Mouse (Mus musculus) NIH3T3 (cell line): ENCODE measurements around the gene Fahd1.
A peak's percentile ranks its signal among the peaks of the same experiment; 100 is the strongest.

Source experiments
- DNase-seq: peaks from one replicate; pipeline ENCODE4 v3.0.0-alpha.2; 2012; ENCODE audit warnings: low read depth

Fahd1 gene

DNA sequence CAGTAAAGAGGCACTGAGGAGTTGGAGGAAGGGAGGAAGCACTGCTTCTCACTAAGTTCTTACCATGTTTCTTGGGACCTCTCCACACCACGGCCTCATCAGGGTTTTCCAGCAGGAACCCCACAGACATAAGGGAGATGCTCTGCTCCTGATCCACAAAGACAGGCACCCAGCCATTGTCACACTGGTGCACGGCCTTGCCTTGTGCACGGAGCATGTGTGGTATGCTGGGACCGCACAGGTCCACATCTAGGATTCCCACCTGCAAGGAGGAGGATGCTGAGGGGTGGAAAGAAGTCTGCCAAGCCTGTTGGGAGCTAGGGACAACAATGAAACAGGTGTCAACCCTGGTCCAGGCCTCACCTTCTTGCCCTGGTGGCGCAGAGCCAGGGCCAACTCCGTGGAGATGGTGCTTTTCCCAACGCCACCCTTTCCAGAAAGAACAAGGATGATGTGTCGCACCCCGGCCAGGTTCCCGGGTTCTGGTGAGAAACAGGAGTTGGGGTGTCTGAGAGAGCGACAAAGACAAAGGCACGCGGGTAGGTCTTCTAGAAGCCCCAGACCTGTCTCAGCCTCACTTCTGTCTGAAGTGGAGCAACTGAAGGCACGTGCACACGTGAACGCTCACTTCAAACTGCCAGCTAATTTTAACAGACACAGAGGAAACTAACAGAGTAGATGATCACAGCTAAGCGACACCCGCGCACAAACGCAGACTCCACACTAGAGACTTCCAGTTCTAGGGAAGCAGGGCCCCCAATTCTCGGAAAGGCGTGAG lies 35.4 kb upstream of the Fahd1 start:
- no peak for DNase-seq

DNA sequence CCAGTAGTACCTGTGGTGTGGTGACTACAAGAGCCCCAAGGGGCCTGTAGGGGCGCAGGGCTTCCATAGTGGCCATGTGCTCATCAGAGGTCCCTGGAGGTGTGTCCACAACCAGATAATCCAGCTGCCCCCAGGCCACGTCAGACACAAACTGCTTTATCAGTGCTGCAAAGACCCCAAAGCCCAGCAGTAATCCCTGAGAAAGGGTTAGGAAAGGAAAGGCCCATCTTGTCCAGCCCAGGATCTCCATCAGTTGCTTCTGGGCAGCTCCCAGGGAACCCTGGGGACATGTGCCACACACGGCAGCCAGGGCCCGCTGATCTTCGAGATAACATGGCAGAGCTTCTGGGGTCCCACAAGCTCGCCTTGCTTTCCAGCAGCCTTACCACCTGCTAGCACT lies 34.2 kb upstream of the Fahd1 start:
- no peak for DNase-seq

DNA sequence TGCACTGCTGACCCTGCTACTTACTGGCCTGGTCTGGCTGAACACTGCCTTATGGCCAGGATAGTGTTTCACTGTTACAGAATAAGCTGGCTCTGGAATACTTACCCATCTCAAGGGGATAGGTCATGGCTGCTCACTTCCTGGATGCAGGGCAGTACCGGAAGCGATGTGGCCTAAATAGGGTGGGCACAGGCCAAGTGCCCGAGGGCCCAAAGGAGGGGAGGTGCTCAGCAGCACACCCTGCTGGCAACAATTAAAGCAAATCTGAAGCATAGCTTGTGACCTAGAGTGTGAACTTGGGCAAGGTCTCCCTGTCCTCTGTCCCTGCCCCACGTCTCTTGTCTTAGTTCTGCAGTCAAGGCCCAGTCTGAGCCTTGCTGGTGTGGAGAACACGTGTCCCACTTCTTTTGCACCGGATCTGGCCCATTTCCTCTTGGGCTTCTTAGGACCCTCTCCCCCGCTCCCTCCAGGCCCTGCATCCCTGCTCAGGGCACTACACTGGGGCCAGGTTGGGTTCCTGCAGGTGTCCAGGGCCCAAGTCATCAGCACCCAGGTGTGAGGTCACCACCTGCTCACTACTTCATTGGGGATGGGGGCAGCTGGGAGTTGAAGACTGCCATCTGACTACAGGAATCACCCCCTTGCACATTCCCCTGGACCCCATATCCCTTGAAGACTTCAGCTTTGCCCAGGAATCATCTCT lies 31.7 kb upstream of the Fahd1 start:
- DNase-seq, result peak; percentile 78

DNA sequence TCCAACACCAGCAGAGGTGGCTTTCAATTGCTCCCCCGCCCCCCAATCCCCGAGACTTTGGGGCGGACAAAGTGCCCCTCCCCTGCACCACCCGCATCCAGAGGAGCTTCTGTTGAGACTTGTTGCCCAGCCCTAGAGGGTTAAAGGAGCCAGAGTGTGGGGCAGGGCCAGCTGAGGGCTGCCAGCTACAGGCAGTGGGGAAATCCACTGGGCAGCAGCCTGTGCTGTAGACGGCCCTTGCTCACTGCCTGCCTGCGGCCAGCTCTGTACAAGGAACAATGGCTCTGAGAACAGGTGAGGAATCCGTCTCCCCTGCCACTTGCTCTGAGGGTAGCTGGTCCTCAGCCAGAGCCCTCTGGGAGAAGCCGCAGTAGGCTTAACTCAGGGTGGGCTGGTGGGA lies 28.4 kb upstream of the Fahd1 start:
- no peak for DNase-seq

GRCm38 (mm10) chr17:24878117-24878397 lies 27.9 kb upstream of the Fahd1 start:
- no peak for DNase-seq

- no peak for DNase-seq
Observed at GRCm38 (mm10) chr17:24877336-24878116, 27.4 kb upstream of the Fahd1 start.

GRCm38 (mm10) chr17:24874989-24875388 lies 24.8 kb upstream of the Fahd1 start:
- DNase-seq, result no peak

- no peak for DNase-seq
Observed at GRCm38 (mm10) chr17:24874405-24874745, 24.2 kb upstream of the Fahd1 start.

- DNase-seq, result no peak
Observed at GRCm38 (mm10) chr17:24873695-24874404, 23.7 kb upstream of the Fahd1 start.

- DNase-seq, result no peak
Observed at GRCm38 (mm10) chr17:24867914-24868313, 17.8 kb upstream of the Fahd1 start.

DNA sequence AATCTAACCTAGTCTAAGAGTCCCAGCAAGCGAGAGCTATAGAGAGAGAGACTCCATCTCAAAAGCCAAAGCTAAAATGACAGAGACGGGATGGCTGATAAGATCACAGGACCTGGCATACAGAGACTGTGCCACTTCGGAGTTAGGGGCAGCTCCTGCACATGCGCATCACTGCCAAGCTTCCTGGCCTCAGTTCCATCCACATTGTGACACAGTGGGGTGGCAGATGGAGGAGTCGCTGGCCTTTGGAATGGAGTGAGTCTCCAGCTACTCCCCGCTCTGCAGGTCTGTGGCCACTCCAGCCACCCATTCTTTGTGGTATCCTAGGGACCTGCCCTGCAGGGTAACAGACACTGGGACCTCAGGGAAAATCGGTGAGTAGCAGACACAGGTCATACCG lies 15.6 kb upstream of the Fahd1 start, which contains the start of gene Igfals:
Igfals (plus strand) TSS at position 222 of the 400 bp plus-strand sequence.
- no peak for DNase-seq

DNA sequence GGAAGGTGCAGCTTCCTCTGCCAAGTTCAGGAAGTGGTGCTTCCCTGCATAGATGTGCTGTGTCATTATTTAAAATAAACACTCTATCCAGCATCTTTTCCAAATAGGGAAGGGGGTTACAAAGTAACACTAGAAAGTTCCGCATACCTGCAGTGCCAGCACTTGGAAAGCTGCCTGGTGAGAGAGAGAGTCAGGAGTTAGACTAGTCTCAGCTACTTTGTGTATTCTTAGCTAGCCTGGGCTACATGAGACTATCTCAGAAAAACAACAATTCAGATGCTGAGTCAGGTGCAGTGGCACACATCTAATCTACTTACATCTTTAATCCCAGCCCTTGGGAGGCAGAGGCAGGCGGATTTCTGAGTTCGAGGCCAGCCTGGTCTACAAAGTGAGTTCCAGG lies 11.6 kb upstream of the Fahd1 start:
- DNase-seq, result no peak

GRCm38 (mm10) chr17:24860076-24860475 lies 9.9 kb upstream of the Fahd1 start:
- DNase-seq, result no peak

DNA sequence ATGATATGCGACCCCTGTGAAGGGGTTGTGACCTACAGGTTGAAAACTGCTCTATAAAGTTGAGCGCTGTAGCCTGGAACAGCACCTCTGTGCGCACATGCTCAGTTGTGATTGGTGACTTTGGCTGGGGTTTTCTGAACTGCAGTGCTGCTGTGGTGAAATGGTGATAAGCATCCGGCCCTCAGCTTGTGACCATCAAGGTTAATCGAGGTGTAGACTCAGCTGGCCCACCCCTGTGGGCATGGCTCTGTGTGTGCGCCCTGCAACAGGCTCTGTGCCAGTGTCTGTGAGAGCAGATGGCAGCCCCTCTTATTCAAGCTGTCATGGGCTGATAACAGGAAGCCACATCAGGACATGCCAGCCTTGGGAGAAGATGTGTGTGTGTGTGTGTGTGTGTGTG lies 8.8 kb upstream of the Fahd1 start:
- DNase-seq, result no peak

- DNase-seq, result no peak
Observed at GRCm38 (mm10) chr17:24857831-24858470, 7.8 kb upstream of the Fahd1 start.

GRCm38 (mm10) chr17:24856589-24856988 lies 6.4 kb upstream of the Fahd1 start:
- DNase-seq, result no peak

DNA sequence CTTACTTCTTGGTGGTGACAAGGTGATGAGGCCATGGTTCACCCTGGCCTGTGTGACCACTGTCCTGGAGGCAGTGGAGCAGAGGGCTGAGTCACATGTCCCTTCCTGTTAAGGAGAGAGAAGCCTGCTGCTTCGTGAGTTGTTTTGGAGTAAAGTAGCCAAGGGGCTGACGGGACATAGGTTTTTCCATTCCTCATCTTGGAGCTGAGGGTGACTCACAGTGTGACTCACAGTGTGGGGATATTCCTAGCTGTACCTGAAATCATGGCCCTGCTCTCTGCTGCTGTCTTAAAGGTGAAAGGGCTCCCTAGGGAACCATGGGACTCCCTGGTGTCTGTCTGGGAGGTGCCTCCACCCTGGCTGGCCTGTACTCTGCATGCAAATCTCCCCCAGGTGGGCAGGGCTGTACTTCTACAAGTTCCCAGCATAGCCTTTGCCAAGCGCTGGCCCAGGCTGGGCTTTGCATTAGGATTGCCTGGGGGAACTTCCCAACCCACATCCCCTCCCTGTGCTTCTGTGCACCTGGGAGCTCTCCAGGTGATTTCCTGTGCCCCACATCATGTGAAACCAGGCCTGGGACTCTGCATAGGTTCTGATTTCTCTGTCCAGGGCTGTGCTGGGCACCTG lies 5.8 kb upstream of the Fahd1 start:
- peak; percentile 79 for DNase-seq

GRCm38 (mm10) chr17:24851381-24852125 lies 1.4 kb upstream of the Fahd1 start:
- no peak for DNase-seq

GRCm38 (mm10) chr17:24850773-24851127 lies 586 bp upstream of the Fahd1 start:
- DNase-seq, result no peak

- DNase-seq, result no peak
Observed at GRCm38 (mm10) chr17:24849733-24850064, 465 bp downstream of the Fahd1 start.

DNA sequence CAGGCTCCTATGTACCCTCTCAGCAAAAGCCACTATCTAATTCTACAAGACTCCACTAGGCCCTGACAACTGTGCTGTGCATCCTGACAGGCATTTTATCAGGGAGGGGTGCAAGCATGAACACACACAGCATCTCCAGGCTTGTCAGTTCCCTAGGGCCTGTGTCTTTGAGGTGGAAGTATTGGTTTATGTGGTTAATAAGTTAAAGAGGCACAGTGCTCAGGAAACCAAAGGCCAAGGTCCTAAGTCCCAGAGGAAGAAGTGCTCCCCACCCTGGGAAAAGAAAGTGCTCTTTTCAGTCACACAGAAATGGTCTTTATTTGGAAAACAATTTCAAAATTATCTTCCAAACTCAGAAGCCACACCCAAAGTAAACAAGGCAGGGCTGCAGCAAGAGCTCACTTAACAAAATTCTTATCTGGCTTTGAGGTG lies 1.5 kb downstream of the Fahd1 start:
- DNase-seq, result no peak
